Mouse (Mus musculus): ENCODE results near the gene Numbl.

- TF ChIP-seq MAX (IDR thresholded peaks at IDR 0.05; ENCODE audit: low read depth) (no peak), POLR2A (IDR thresholded peaks at IDR 0.05; ENCODE audit: insufficient read length, low read depth) (no peak), USF1 (IDR thresholded peaks at IDR 0.05; ENCODE audit: low read depth) (no peak), REST (IDR thresholded peaks at IDR 0.05; ENCODE audit: insufficient read depth, insufficient read length) (no peak), SRF (IDR thresholded peaks at IDR 0.05; ENCODE audit: control insufficient read depth, insufficient read length, low read depth) (no peak), E2F4 (IDR thresholded peaks at IDR 0.05; ENCODE audit: insufficient read depth) (no peak), MYOD1 (IDR thresholded peaks at IDR 0.05; ENCODE audit: control insufficient read depth in 1 of 3, insufficient read length in 2 of 3, low read depth in 2 of 3) (no peak), TCF12 (IDR thresholded peaks at IDR 0.05; ENCODE audit: insufficient read depth, poor library complexity, severe bottlenecking) (no peak)
Observed at GRCm38 (mm10) chr7:27282225-27282624, 24.0 kb downstream of the Numbl start.
